Mouse (Mus musculus): ENCODE data around the gene Rbbp5. TPM values are rescaled to one million over a fixed set of nuclear protein-coding genes. Genes with fewer than 3 reads are reported as not detected.

Gene Rbbp5
- polyA plus RNA-seq, 1 experiment from 2014 or later = 46.5 TPM

DNA sequence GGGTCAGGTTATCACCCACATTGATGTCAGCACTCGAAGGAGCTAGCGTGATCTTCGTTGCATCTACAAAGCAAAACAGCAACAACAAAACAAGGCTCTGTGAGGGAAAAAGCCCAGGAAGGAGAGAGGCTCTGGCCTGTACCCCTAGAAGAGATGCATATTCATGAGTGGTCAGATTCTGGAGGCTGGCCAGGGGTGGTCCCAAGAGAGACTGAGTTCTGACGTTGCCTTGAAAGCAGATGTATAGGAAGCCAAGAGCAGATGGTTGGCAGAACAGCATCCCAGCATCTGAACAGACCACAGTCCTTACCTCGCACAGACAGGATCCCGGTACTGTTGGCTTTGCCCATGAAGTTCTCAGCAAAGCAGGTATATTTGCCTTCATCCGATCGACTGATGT lies 45.9 kb downstream of the Rbbp5 start:
- H3K36me3 ChIP-seq (ENCODE audit: control insufficient read depth, insufficient read depth, low read length) = peaks cover 41% of the 10 kb centered on the region
- DNase-seq (ENCODE audit: low spot score) = no peak

DNA sequence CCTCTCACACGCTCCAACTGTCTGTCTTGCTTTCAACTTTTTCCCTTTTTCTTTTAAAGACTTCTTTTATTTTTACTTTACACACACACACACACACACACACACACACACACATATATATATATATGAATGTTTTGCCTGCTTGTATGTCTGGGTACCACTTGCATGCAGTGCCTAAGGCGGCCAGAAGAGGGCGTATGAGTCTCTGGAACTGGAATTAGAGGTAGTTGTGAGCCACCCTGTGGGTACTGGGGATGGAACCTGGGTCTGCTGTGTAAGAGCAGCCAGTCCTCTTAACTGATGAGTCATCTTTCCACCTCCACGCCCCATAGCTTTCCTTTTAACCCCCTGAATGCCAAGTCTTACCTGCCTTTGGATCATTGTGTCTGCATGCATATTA lies 46.8 kb downstream of the Rbbp5 start:
- Histone ChIP-seq H3K9ac (ENCODE audit: low read length) (no peak overlapping the region), H3K4me1 (ENCODE audit: control insufficient read depth, insufficient read depth, low read length) (0 out of 2 replicates have a peak, but pooled peaks cover 3% of the 10 kb centered on the region), H3K27ac (ENCODE audit: low read depth, low read length) (no peak overlapping the region), H3K36me3 (ENCODE audit: control insufficient read depth, insufficient read depth, low read length) (peaks cover 33% of the 10 kb centered on the region), H3K4me2 (ENCODE audit: low read length) (no peak overlapping the region), H3K27me3 (replicated peaks; ENCODE audit: control insufficient read depth, insufficient read depth, low read length) (no peaks in the 10 kb centered on the region), H3K9me3 (replicated peaks; ENCODE audit: control insufficient read depth, low read length) (no peaks in the 10 kb centered on the region), H3K4me3 (ENCODE audit: low read depth, low read length) (no peak overlapping the region)
- 40% methylated on average over 4 of the region's 4 CpGs for WGBS
- ATAC-seq (no peak), DNase-seq (ENCODE audit: low spot score) (no peak)

More for the DNA sequence above, 45.9 kb downstream of the Rbbp5 start:
- Histone ChIP-seq H3K9ac (ENCODE audit: low read length) (no peak overlapping the region), H3K4me3 (ENCODE audit: low read depth, low read length) (no peak overlapping the region), H3K27ac (ENCODE audit: low read depth, low read length) (no peak overlapping the region), H3K9me3 (replicated peaks; ENCODE audit: control insufficient read depth, low read length) (no peaks in the 10 kb centered on the region), H3K27me3 (replicated peaks; ENCODE audit: control insufficient read depth, insufficient read depth, low read length) (no peaks in the 10 kb centered on the region), H3K4me2 (ENCODE audit: low read length) (no peak overlapping the region), H3K4me1 (ENCODE audit: control insufficient read depth, insufficient read depth, low read length) (0 out of 2 replicates have a peak, but pooled peaks cover 3% of the 10 kb centered on the region)
- peak; percentile 14; the same call in 1 of the 2 replicates for ATAC-seq
- 76% methylated on average over 8 of the region's 8 CpGs for WGBS

DNA sequence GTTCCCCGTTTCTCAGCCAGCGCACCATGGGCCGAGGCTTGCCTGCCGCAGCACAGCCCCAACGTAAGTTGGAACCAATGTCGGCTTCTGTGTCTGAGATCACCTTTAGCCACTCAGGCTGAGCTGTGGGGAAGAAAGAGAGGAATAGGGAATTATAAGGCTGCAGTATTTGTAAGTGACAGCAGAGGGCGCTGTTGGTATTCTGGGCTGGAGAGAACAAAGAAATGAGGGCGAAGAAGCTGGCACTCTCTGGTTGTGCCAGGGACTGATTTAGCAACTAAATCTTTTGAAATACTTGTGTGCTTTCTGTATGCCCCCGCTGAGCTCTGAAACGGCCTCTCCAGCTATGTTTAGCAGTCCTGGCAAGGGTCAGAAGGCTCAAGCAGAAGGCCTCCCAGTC lies 48.7 kb downstream of the Rbbp5 start:
- H3K4me3 ChIP-seq (ENCODE audit: low read depth, low read length) = no peak overlapping the region
- DNase-seq (ENCODE audit: low spot score) (peak; percentile 94), ATAC-seq (peak; percentile 72)
- no peak overlapping the region for H3K4me2 ChIP-seq (ENCODE audit: low read length)
- peaks cover 31% of the 10 kb centered on the region for H3K36me3 ChIP-seq (ENCODE audit: control insufficient read depth, insufficient read depth, low read length)
- H3K27me3 ChIP-seq (replicated peaks; ENCODE audit: control insufficient read depth, insufficient read depth, low read length) = no peaks in the 10 kb centered on the region
- no peaks in the 10 kb centered on the region for H3K9me3 ChIP-seq (replicated peaks; ENCODE audit: control insufficient read depth, low read length)
- 5% methylated on average over 10 of the region's 10 CpGs for WGBS
- peak overlapping the region; percentile 53 for H3K9ac ChIP-seq (ENCODE audit: low read length)
- peak overlapping the region; percentile 65 for H3K27ac ChIP-seq (ENCODE audit: low read depth, low read length)
- H3K4me1 ChIP-seq (ENCODE audit: control insufficient read depth, insufficient read depth, low read length) = peaks cover 11% of the 10 kb centered on the region

DNA sequence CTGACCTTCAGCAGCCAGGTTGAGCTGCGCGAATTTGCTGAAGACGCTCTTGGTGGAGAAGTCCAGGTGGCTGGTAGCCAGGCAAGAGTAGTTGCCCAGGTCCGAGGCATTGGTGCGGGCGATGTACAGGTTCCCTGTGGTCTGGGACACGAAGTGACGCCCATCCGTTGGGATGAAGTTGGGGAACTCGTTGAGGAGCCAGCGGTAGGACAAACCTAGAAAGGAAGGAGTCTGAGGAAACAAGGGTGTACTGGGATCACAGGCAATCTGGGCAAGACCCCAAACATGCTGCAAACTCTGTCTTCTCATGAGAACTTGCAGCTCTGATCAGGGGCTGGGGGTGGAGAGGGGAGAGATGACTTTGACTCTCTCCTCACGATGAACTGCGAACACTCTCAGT lies 50.9 kb downstream of the Rbbp5 start:
- 96% methylated on average over 13 of the region's 13 CpGs for WGBS
- H3K27ac ChIP-seq (ENCODE audit: low read depth, low read length) = no peak overlapping the region
- no peak overlapping the region for H3K9ac ChIP-seq (ENCODE audit: low read length)
- no peak overlapping the region for H3K4me3 ChIP-seq (ENCODE audit: low read depth, low read length)
- no peaks in the 10 kb centered on the region for H3K27me3 ChIP-seq (replicated peaks; ENCODE audit: control insufficient read depth, insufficient read depth, low read length)
- no peak for DNase-seq (ENCODE audit: low spot score)
- H3K4me1 ChIP-seq (ENCODE audit: control insufficient read depth, insufficient read depth, low read length) = peaks cover 12% of the 10 kb centered on the region
- H3K9me3 ChIP-seq (replicated peaks; ENCODE audit: control insufficient read depth, low read length) = no peaks in the 10 kb centered on the region
- no peak overlapping the region for H3K4me2 ChIP-seq (ENCODE audit: low read length)
- peaks cover 30% of the 10 kb centered on the region for H3K36me3 ChIP-seq (ENCODE audit: control insufficient read depth, insufficient read depth, low read length)
- no peak for ATAC-seq

DNA sequence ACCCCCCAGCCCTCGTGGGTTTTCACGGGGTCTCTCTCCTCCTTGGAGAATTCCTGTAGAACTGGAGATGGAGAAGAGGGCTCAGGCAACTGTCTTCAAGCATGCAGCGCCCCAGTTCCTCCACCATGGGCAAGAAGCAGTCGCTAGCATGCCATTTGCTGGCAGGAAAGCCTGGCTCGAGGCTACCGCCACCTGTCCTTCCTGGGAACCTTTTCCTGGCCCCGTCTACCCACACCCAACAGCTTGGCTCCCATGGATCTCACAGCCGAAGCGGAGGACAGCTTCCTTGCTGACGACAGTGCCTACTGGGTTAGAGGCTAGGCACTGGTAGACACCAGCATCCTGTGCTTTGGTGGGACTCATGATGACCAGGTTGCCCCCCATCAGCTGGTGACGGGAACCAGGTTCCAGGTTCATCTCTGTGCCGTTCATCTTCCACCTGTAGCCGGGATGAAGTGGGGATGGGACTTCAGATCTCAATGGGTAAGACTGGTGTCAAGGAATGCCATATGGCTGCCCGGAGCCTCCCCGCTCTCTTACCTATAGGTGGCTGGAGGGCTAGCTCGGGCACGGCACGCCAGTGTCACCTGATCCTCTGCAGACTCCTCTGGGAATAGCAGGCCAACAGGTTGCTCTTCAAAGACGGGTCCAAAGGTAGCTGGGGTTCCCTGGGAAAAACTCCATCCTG lies 51.6 kb downstream of the Rbbp5 start:
- Histone ChIP-seq H3K4me2 (ENCODE audit: low read length) (no peak overlapping the region), H3K9me3 (replicated peaks; ENCODE audit: control insufficient read depth, low read length) (no peaks in the 10 kb centered on the region), H3K9ac (ENCODE audit: low read length) (no peak overlapping the region), H3K4me3 (ENCODE audit: low read depth, low read length) (no peak overlapping the region), H3K36me3 (ENCODE audit: control insufficient read depth, insufficient read depth, low read length) (peaks cover 34% of the 10 kb centered on the region), H3K27me3 (replicated peaks; ENCODE audit: control insufficient read depth, insufficient read depth, low read length) (no peaks in the 10 kb centered on the region), H3K27ac (ENCODE audit: low read depth, low read length) (no peak overlapping the region), H3K4me1 (ENCODE audit: control insufficient read depth, insufficient read depth, low read length) (peaks cover 12% of the 10 kb centered on the region)
- ATAC-seq = no peak
- no peak for DNase-seq (ENCODE audit: low spot score)
- 93% methylated on average over 19 of the region's 19 CpGs for WGBS

DNA sequence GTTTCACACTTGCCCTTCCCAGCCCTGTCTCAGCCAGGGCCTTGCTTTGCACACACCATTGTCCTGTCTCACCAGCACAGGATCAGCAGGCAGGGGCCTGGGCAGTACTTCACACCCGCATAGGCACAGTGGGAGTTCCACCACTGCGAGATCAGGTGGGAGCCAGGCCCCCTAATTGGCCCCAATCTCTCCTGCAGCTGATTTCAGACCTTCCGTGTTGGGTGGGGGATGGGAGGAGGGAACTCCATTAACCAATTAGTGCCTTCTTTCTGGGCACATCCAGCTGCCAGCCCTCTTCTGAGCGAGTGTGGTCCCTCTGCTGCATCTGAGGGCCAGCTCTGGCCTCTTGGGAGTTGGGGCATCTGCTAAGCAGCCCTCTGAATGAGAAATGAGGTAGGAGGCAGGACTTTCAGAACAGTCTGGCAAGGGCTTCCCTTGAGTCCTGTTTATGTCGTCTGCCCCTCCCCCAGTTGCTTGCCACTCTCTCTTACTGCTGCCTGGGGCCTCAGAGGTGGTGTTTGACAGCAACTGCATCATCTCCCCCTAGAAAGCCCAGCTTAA lies 53.5 kb downstream of the Rbbp5 start:
- ATAC-seq (peak; percentile 71), DNase-seq (ENCODE audit: low spot score) (peak; percentile 71)
- peak overlapping the region; percentile 71; the same call in 1 of the 2 replicates for H3K27ac ChIP-seq (ENCODE audit: low read depth, low read length)
- H3K9ac ChIP-seq (ENCODE audit: low read length) = no peak overlapping the region
- H3K4me1 ChIP-seq (ENCODE audit: control insufficient read depth, insufficient read depth, low read length) = peaks cover 16% of the 10 kb centered on the region
- WGBS = 0% methylated on average over 5 of the region's 5 CpGs
- no peaks in the 10 kb centered on the region for H3K9me3 ChIP-seq (replicated peaks; ENCODE audit: control insufficient read depth, low read length)
- no peak overlapping the region for H3K4me3 ChIP-seq (ENCODE audit: low read depth, low read length)
- H3K4me2 ChIP-seq (ENCODE audit: low read length) = no peak overlapping the region
- no peaks in the 10 kb centered on the region for H3K27me3 ChIP-seq (replicated peaks; ENCODE audit: control insufficient read depth, insufficient read depth, low read length)
- peaks cover 29% of the 10 kb centered on the region for H3K36me3 ChIP-seq (ENCODE audit: control insufficient read depth, insufficient read depth, low read length)

DNA sequence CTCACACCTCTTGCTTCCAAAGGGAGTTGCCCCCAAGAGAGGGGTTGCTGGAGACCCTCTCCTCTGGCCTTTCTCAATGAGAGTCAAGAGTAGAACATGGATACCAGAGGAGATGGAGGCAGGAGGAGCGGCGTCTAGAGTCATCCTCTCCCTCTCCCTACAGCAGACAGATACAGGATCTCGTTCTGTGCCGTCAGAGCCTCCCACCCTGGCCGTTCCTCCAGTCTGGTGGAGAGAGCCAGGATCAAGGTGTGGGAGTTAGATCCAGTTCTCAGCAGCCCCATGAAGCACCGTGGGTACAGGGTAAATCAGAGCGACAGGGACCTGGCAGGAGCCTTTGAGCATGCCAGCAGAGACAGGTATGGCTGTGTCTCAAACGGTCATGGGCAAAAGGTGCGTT lies 55.4 kb downstream of the Rbbp5 start:
- Histone ChIP-seq H3K36me3 (ENCODE audit: control insufficient read depth, insufficient read depth, low read length) (peaks cover 26% of the 10 kb centered on the region), H3K27me3 (replicated peaks; ENCODE audit: control insufficient read depth, insufficient read depth, low read length) (no peaks in the 10 kb centered on the region), H3K4me2 (ENCODE audit: low read length) (no peak overlapping the region), H3K4me1 (ENCODE audit: control insufficient read depth, insufficient read depth, low read length) (peaks cover 13% of the 10 kb centered on the region), H3K4me3 (ENCODE audit: low read depth, low read length) (no peak overlapping the region), H3K9ac (ENCODE audit: low read length) (no peak overlapping the region), H3K9me3 (replicated peaks; ENCODE audit: control insufficient read depth, low read length) (no peaks in the 10 kb centered on the region), H3K27ac (ENCODE audit: low read depth, low read length) (no peak overlapping the region)
- 80% methylated on average over 9 of the region's 9 CpGs for WGBS
- ATAC-seq (no peak), DNase-seq (ENCODE audit: low spot score) (no peak)

DNA sequence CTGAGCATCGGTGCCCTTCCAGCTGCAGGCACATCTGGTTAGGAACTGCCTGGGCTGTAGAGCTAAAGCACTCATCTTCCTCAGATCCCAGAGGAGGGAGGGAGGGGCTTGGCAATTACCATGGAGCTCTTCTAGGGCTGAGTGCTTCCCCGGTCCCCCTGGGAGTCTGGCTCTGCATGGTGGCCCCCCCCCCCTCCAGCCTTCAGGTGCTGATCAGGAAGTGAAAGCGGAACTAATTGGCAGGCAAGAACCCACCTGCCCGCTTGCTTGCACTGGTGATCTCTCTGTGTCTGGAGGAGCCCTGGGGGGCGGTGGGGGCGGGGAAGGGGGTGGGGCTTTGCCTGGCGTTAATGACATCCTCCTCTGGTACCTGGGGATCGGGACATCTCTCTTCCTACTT lies 56.7 kb downstream of the Rbbp5 start:
- H3K27me3 ChIP-seq (replicated peaks; ENCODE audit: control insufficient read depth, insufficient read depth, low read length) = no peaks in the 10 kb centered on the region
- H3K27ac ChIP-seq (ENCODE audit: low read depth, low read length) = peak overlapping the region; percentile 27; the same call in 1 of the 2 replicates
- 0 out of 2 replicates have a peak overlapping the region, but pooled peaks have one; percentile 9 for H3K4me2 ChIP-seq (ENCODE audit: low read length)
- H3K4me3 ChIP-seq (ENCODE audit: low read depth, low read length) = no peak overlapping the region
- ATAC-seq = no peak
- peaks cover 13% of the 10 kb centered on the region for H3K4me1 ChIP-seq (ENCODE audit: control insufficient read depth, insufficient read depth, low read length)
- H3K9me3 ChIP-seq (replicated peaks; ENCODE audit: control insufficient read depth, low read length) = no peaks in the 10 kb centered on the region
- H3K36me3 ChIP-seq (ENCODE audit: control insufficient read depth, insufficient read depth, low read length) = peaks cover 19% of the 10 kb centered on the region
- DNase-seq (ENCODE audit: low spot score) = no peak
- no peak overlapping the region for H3K9ac ChIP-seq (ENCODE audit: low read length)
- WGBS = 8% methylated on average over 8 of the region's 8 CpGs

DNA sequence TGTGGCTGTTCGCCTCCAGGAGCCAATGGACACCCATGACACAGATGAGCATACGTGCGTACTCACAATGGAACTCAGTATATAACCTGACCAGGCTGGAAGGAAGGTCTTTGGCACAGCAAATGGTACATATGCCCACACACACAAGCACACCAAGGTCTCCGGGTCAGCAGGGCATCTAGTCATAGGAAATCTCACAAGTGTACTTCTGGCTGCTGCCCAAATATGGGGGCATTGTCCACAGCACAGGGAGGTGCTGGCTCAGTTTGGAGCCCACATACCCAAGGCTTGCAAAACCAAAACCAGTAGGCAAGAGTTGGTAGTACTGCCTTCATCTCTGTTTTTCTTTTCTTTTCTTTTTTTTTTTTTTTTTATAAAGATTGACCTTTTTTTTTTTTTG lies 58.4 kb downstream of the Rbbp5 start:
- Histone ChIP-seq H3K27me3 (replicated peaks; ENCODE audit: control insufficient read depth, insufficient read depth, low read length) (no peaks in the 10 kb centered on the region), H3K27ac (ENCODE audit: low read depth, low read length) (no peak overlapping the region), H3K36me3 (ENCODE audit: control insufficient read depth, insufficient read depth, low read length) (peaks cover 15% of the 10 kb centered on the region; the same call in 1 of the 2 replicates), H3K4me1 (ENCODE audit: control insufficient read depth, insufficient read depth, low read length) (peaks cover 9% of the 10 kb centered on the region), H3K9ac (ENCODE audit: low read length) (no peak overlapping the region), H3K9me3 (replicated peaks; ENCODE audit: control insufficient read depth, low read length) (no peaks in the 10 kb centered on the region), H3K4me2 (ENCODE audit: low read length) (no peak overlapping the region), H3K4me3 (ENCODE audit: low read depth, low read length) (no peak overlapping the region)
- ATAC-seq (no peak), DNase-seq (ENCODE audit: low spot score) (no peak)
- WGBS = 88% methylated on average over 4 of the region's 4 CpGs

Measured in forebrain, embryonic 14.5 days (tissue).